Mouse (Mus musculus): ENCODE measurements around the gene Gigyf1. TPM values are rescaled to one million over a fixed set of nuclear protein-coding genes. Genes with fewer than 3 reads are reported as not detected.

Gene Gigyf1
- polyA plus RNA-seq, 1 experiment from 2014 or later, result 9.0 TPM

- 1% methylated on average over 45 of the region's 46 CpGs for WGBS
- H3K9me3 ChIP-seq (replicated peaks; ENCODE audit: control insufficient read depth, low read length), result no peaks in the 10 kb centered on the region
- peaks cover 8% of the 10 kb centered on the region; the same call in 1 of the 2 replicates for H3K36me3 ChIP-seq (ENCODE audit: control insufficient read depth, insufficient read depth, low read length)
- no peaks in the 10 kb centered on the region for H3K27me3 ChIP-seq (ENCODE audit: control insufficient read depth, insufficient read depth, low read length)
- peak overlapping the region; percentile 94 for H3K9ac ChIP-seq (ENCODE audit: low read length)
- H3K4me3 ChIP-seq (replicated peaks; ENCODE audit: low read length), result peak overlapping the region; percentile 92
- peaks cover 23% of the 10 kb centered on the region for H3K4me1 ChIP-seq (ENCODE audit: control insufficient read depth, insufficient read depth, low read length)
- H3K27ac ChIP-seq (ENCODE audit: low read length), result peak overlapping the region; percentile 83
- ATAC-seq (ENCODE audit: insufficient read depth, low FRiP score), result peak; percentile 35
- peak overlapping the region; percentile 93 for H3K4me2 ChIP-seq (ENCODE audit: low read depth, low read length)
These were observed 12.5 kb downstream of the Gigyf1 start for GRCm38 (mm10) chr5:137530588-137531413.

- under 1% methylated on average over 51 of the region's 51 CpGs for WGBS
- Histone ChIP-seq H3K9ac (ENCODE audit: low read length) (peak overlapping the region; percentile 94), H3K27ac (ENCODE audit: low read length) (peak overlapping the region; percentile 83), H3K4me3 (replicated peaks; ENCODE audit: low read length) (peak overlapping the region; percentile 92), H3K4me1 (ENCODE audit: control insufficient read depth, insufficient read depth, low read length) (peaks cover 19% of the 10 kb centered on the region), H3K36me3 (ENCODE audit: control insufficient read depth, insufficient read depth, low read length) (peaks cover 8% of the 10 kb centered on the region; the same call in 1 of the 2 replicates), H3K27me3 (ENCODE audit: control insufficient read depth, insufficient read depth, low read length) (no peaks in the 10 kb centered on the region), H3K4me2 (ENCODE audit: low read depth, low read length) (peak overlapping the region; percentile 93), H3K9me3 (replicated peaks; ENCODE audit: control insufficient read depth, low read length) (no peaks in the 10 kb centered on the region)
- ATAC-seq (ENCODE audit: insufficient read depth, low FRiP score), result peak; percentile 0; the same call in 1 of the 2 replicates
These were observed 13.2 kb downstream of the Gigyf1 start for GRCm38 (mm10) chr5:137531414-137532130.

GRCm38 (mm10) chr5:137532131-137532807 lies 13.9 kb downstream of the Gigyf1 start:
- ATAC-seq (ENCODE audit: insufficient read depth, low FRiP score), result no peak
- no peaks in the 10 kb centered on the region for H3K9me3 ChIP-seq (replicated peaks; ENCODE audit: control insufficient read depth, low read length)
- under 1% methylated on average over 19 of the region's 19 CpGs for WGBS

GRCm38 (mm10) chr5:137532808-137533116 lies 14.4 kb downstream of the Gigyf1 start:
- WGBS, result 0% methylated on average over 12 of the region's 12 CpGs
- peak; percentile 31; the same call in 1 of the 2 replicates for ATAC-seq (ENCODE audit: insufficient read depth, low FRiP score)
- no peaks in the 10 kb centered on the region for H3K27me3 ChIP-seq (ENCODE audit: control insufficient read depth, insufficient read depth, low read length)
- H3K4me2 ChIP-seq (ENCODE audit: low read depth, low read length), result peak overlapping the region; percentile 93
- no peaks in the 10 kb centered on the region for H3K9me3 ChIP-seq (replicated peaks; ENCODE audit: control insufficient read depth, low read length)
- peak overlapping the region; percentile 94 for H3K9ac ChIP-seq (ENCODE audit: low read length)
- peaks cover 6% of the 10 kb centered on the region; the same call in 1 of the 2 replicates for H3K36me3 ChIP-seq (ENCODE audit: control insufficient read depth, insufficient read depth, low read length)
- peak overlapping the region; percentile 83 for H3K27ac ChIP-seq (ENCODE audit: low read length)
- peaks cover 13% of the 10 kb centered on the region for H3K4me1 ChIP-seq (ENCODE audit: control insufficient read depth, insufficient read depth, low read length)
- H3K4me3 ChIP-seq (replicated peaks; ENCODE audit: low read length), result peak overlapping the region; percentile 92

More at GRCm38 (mm10) chr5:137532131-137532807, 13.9 kb downstream of the Gigyf1 start:
- peak overlapping the region; percentile 83 for H3K27ac ChIP-seq (ENCODE audit: low read length)
- H3K4me3 ChIP-seq (replicated peaks; ENCODE audit: low read length), result peak overlapping the region; percentile 92
- H3K27me3 ChIP-seq (ENCODE audit: control insufficient read depth, insufficient read depth, low read length), result no peaks in the 10 kb centered on the region
- peaks cover 8% of the 10 kb centered on the region; the same call in 1 of the 2 replicates for H3K36me3 ChIP-seq (ENCODE audit: control insufficient read depth, insufficient read depth, low read length)
- H3K4me2 ChIP-seq (ENCODE audit: low read depth, low read length), result peak overlapping the region; percentile 93
- peaks cover 16% of the 10 kb centered on the region for H3K4me1 ChIP-seq (ENCODE audit: control insufficient read depth, insufficient read depth, low read length)
- H3K9ac ChIP-seq (ENCODE audit: low read length), result peak overlapping the region; percentile 94

GRCm38 (mm10) chr5:137533117-137533827 lies 14.9 kb downstream of the Gigyf1 start, which contains the start of the genes Epo and Gnb2:
Epo (minus strand) TSS chr5:137533242.
Gnb2 (minus strand) TSS chr5:137533510.
- H3K4me3 ChIP-seq (replicated peaks; ENCODE audit: low read length), result peak within 1 kb of the TSS; percentile 92
- H3K9ac ChIP-seq (ENCODE audit: low read length), result peak within 1 kb of the TSS; percentile 94
- 0% methylated on average over 40 of the region's 40 CpGs for WGBS
- H3K36me3 ChIP-seq (ENCODE audit: control insufficient read depth, insufficient read depth, low read length), result peaks cover 4% of the 10 kb centered on the region; the same call in 1 of the 2 replicates
- H3K27me3 ChIP-seq (ENCODE audit: control insufficient read depth, insufficient read depth, low read length), result no peaks in the 10 kb centered on the region
- H3K4me2 ChIP-seq (ENCODE audit: low read depth, low read length), result peak within 1 kb of the TSS; percentile 93
- H3K9me3 ChIP-seq (replicated peaks; ENCODE audit: control insufficient read depth, low read length), result no peaks in the 10 kb centered on the region
- peak; percentile 83 for ATAC-seq (ENCODE audit: insufficient read depth, low FRiP score)
- peaks cover 13% of the 10 kb centered on the region for H3K4me1 ChIP-seq (ENCODE audit: control insufficient read depth, insufficient read depth, low read length)
- peak within 1 kb of the TSS; percentile 83 for H3K27ac ChIP-seq (ENCODE audit: low read length)

- Histone ChIP-seq H3K36me3 (ENCODE audit: control insufficient read depth, insufficient read depth, low read length) (no peaks in the 10 kb centered on the region), H3K27ac (ENCODE audit: low read length) (no peak overlapping the region), H3K27me3 (ENCODE audit: control insufficient read depth, insufficient read depth, low read length) (no peaks in the 10 kb centered on the region), H3K4me3 (replicated peaks; ENCODE audit: low read length) (no peak overlapping the region), H3K4me2 (ENCODE audit: low read depth, low read length) (no peak overlapping the region), H3K9me3 (replicated peaks; ENCODE audit: control insufficient read depth, low read length) (no peaks in the 10 kb centered on the region), H3K4me1 (ENCODE audit: control insufficient read depth, insufficient read depth, low read length) (peaks cover 13% of the 10 kb centered on the region), H3K9ac (ENCODE audit: low read length) (no peak overlapping the region)
- no peak for ATAC-seq (ENCODE audit: insufficient read depth, low FRiP score)
- 90% methylated on average over 3 of the region's 3 CpGs for WGBS
These were observed 16.4 kb downstream of the Gigyf1 start for GRCm38 (mm10) chr5:137534762-137535161.

- Histone ChIP-seq H3K9ac (ENCODE audit: low read length) (no peak overlapping the region), H3K27ac (ENCODE audit: low read length) (no peak overlapping the region), H3K4me3 (replicated peaks; ENCODE audit: low read length) (no peak overlapping the region), H3K27me3 (ENCODE audit: control insufficient read depth, insufficient read depth, low read length) (no peaks in the 10 kb centered on the region), H3K36me3 (ENCODE audit: control insufficient read depth, insufficient read depth, low read length) (no peaks in the 10 kb centered on the region), H3K9me3 (replicated peaks; ENCODE audit: control insufficient read depth, low read length) (no peaks in the 10 kb centered on the region), H3K4me2 (ENCODE audit: low read depth, low read length) (no peak overlapping the region), H3K4me1 (ENCODE audit: control insufficient read depth, insufficient read depth, low read length) (peaks cover 9% of the 10 kb centered on the region)
- WGBS, result 75% methylated on average over 9 of the region's 9 CpGs
- ATAC-seq (ENCODE audit: insufficient read depth, low FRiP score), result no peak
These were observed 17.0 kb downstream of the Gigyf1 start for GRCm38 (mm10) chr5:137535318-137535717.

GRCm38 (mm10) chr5:137537461-137537860 lies 19.1 kb downstream of the Gigyf1 start:
- peaks cover 4% of the 10 kb centered on the region; the same call in 1 of the 2 replicates for H3K4me1 ChIP-seq (ENCODE audit: control insufficient read depth, insufficient read depth, low read length)
- no peak overlapping the region for H3K4me3 ChIP-seq (replicated peaks; ENCODE audit: low read length)
- 53% methylated on average over 4 of the region's 4 CpGs for WGBS
- no peak overlapping the region for H3K9ac ChIP-seq (ENCODE audit: low read length)
- no peak for ATAC-seq (ENCODE audit: insufficient read depth, low FRiP score)
- no peak overlapping the region for H3K4me2 ChIP-seq (ENCODE audit: low read depth, low read length)
- no peaks in the 10 kb centered on the region for H3K27me3 ChIP-seq (ENCODE audit: control insufficient read depth, insufficient read depth, low read length)
- no peak overlapping the region for H3K27ac ChIP-seq (ENCODE audit: low read length)
- H3K9me3 ChIP-seq (replicated peaks; ENCODE audit: control insufficient read depth, low read length), result no peaks in the 10 kb centered on the region
- no peaks in the 10 kb centered on the region for H3K36me3 ChIP-seq (ENCODE audit: control insufficient read depth, insufficient read depth, low read length)
